Mouse (Mus musculus): ENCODE measurements around the gene Aplf. TPM values are rescaled to one million over a fixed set of nuclear protein-coding genes. Genes with fewer than 3 reads are reported as not detected.

Gene Aplf
- 6.8 and 6.9 TPM in 2 replicates for polyA plus RNA-seq (2012; rRNA removed)

GRCm38 (mm10) chr6:87671771-87672517 is at the start of gene Aplf:
TSS of gene Aplf (minus strand) at chr6:87672193.
- peak; percentile 88 for DNase-seq
- TF ChIP-seq POLR2A (IDR thresholded peaks at IDR 0.05; ENCODE audit: control insufficient read depth, extremely low read depth, insufficient read depth, low read length, poor library complexity): 0 out of 2 replicates have a peak, but pooled peaks have one; percentile 37
- TF ChIP-seq CTCF (IDR thresholded peaks at IDR 0.05; ENCODE audit: borderline replicate concordance, control insufficient read depth, extremely low read depth, insufficient read depth, low read length, poor library complexity): no peak
- peaks cover 5% of the 10 kb centered on the region; the same call in 1 of the 2 replicates for H3K4me1 ChIP-seq (replicated peaks; ENCODE audit: control insufficient read depth, insufficient read depth, low read length)
- WGBS: under 1% methylated on average over 33 of the region's 33 CpGs
- no peaks in the 10 kb centered on the region for H3K36me3 ChIP-seq (ENCODE audit: control insufficient read depth, insufficient read depth, low read length)
- H3K4me3 ChIP-seq (ENCODE audit: control insufficient read depth, insufficient read depth, low read length): peak within 1 kb of the TSS; percentile 81
- no peaks in the 10 kb centered on the region for H3K27me3 ChIP-seq (ENCODE audit: control insufficient read depth, insufficient read depth, low read length)
- no peak within 1 kb of the TSS; the same call in 1 of the 2 replicates for H3K27ac ChIP-seq (ENCODE audit: control insufficient read depth, insufficient read depth, low read length)

GRCm38 (mm10) chr6:87714091-87714490 is 42.1 kb upstream of the Aplf start:
- no peak overlapping the region for H3K4me3 ChIP-seq (ENCODE audit: control insufficient read depth, insufficient read depth, low read length)
- H3K36me3 ChIP-seq (ENCODE audit: control insufficient read depth, insufficient read depth, low read length): no peaks in the 10 kb centered on the region
- no peak for DNase-seq
- no peak overlapping the region for H3K27ac ChIP-seq (ENCODE audit: control insufficient read depth, insufficient read depth, low read length)
- no peaks in the 10 kb centered on the region for H3K4me1 ChIP-seq (replicated peaks; ENCODE audit: control insufficient read depth, insufficient read depth, low read length)
- H3K27me3 ChIP-seq (ENCODE audit: control insufficient read depth, insufficient read depth, low read length): no peaks in the 10 kb centered on the region
- TF ChIP-seq POLR2A (IDR thresholded peaks at IDR 0.05; ENCODE audit: control insufficient read depth, extremely low read depth, insufficient read depth, low read length, poor library complexity) (no peak), CTCF (IDR thresholded peaks at IDR 0.05; ENCODE audit: borderline replicate concordance, control insufficient read depth, extremely low read depth, insufficient read depth, low read length, poor library complexity) (no peak)
- WGBS: 89% methylated on average over 4 of the region's 4 CpGs

- Histone ChIP-seq H3K36me3 (ENCODE audit: control insufficient read depth, insufficient read depth, low read length) (no peaks in the 10 kb centered on the region), H3K27me3 (ENCODE audit: control insufficient read depth, insufficient read depth, low read length) (no peaks in the 10 kb centered on the region), H3K27ac (ENCODE audit: control insufficient read depth, insufficient read depth, low read length) (no peak overlapping the region), H3K4me3 (ENCODE audit: control insufficient read depth, insufficient read depth, low read length) (no peak overlapping the region), H3K4me1 (replicated peaks; ENCODE audit: control insufficient read depth, insufficient read depth, low read length) (no peaks in the 10 kb centered on the region)
- TF ChIP-seq CTCF (IDR thresholded peaks at IDR 0.05; ENCODE audit: borderline replicate concordance, control insufficient read depth, extremely low read depth, insufficient read depth, low read length, poor library complexity) (no peak), POLR2A (IDR thresholded peaks at IDR 0.05; ENCODE audit: control insufficient read depth, extremely low read depth, insufficient read depth, low read length, poor library complexity) (no peak)
- no peak for DNase-seq
- 93% methylated on average over 4 of the region's 4 CpGs for WGBS
These were observed 40.3 kb upstream of the Aplf start for GRCm38 (mm10) chr6:87712311-87712710.

GRCm38 (mm10) chr6:87706246-87706645 is 34.3 kb upstream of the Aplf start:
- Histone ChIP-seq H3K4me3 (ENCODE audit: control insufficient read depth, insufficient read depth, low read length) (no peak overlapping the region), H3K36me3 (ENCODE audit: control insufficient read depth, insufficient read depth, low read length) (no peaks in the 10 kb centered on the region), H3K4me1 (replicated peaks; ENCODE audit: control insufficient read depth, insufficient read depth, low read length) (no peaks in the 10 kb centered on the region), H3K27ac (ENCODE audit: control insufficient read depth, insufficient read depth, low read length) (no peak overlapping the region), H3K27me3 (ENCODE audit: control insufficient read depth, insufficient read depth, low read length) (no peaks in the 10 kb centered on the region; the same call in 1 of the 2 replicates)
- WGBS: 40% methylated on average over 3 of the region's 3 CpGs
- no peak for TF ChIP-seq CTCF (IDR thresholded peaks at IDR 0.05; ENCODE audit: borderline replicate concordance, control insufficient read depth, extremely low read depth, insufficient read depth, low read length, poor library complexity)
- no peak for TF ChIP-seq POLR2A (IDR thresholded peaks at IDR 0.05; ENCODE audit: control insufficient read depth, extremely low read depth, insufficient read depth, low read length, poor library complexity)
- DNase-seq: no peak

GRCm38 (mm10) chr6:87696544-87696943 is 24.6 kb upstream of the Aplf start:
- no peaks in the 10 kb centered on the region for H3K27me3 ChIP-seq (ENCODE audit: control insufficient read depth, insufficient read depth, low read length)
- WGBS: 98% methylated on average over 4 of the region's 4 CpGs
- TF ChIP-seq CTCF (IDR thresholded peaks at IDR 0.05; ENCODE audit: borderline replicate concordance, control insufficient read depth, extremely low read depth, insufficient read depth, low read length, poor library complexity): no peak
- no peak for TF ChIP-seq POLR2A (IDR thresholded peaks at IDR 0.05; ENCODE audit: control insufficient read depth, extremely low read depth, insufficient read depth, low read length, poor library complexity)
- H3K27ac ChIP-seq (ENCODE audit: control insufficient read depth, insufficient read depth, low read length): no peak overlapping the region
- no peaks in the 10 kb centered on the region for H3K4me1 ChIP-seq (replicated peaks; ENCODE audit: control insufficient read depth, insufficient read depth, low read length)
- no peak overlapping the region for H3K4me3 ChIP-seq (ENCODE audit: control insufficient read depth, insufficient read depth, low read length)
- DNase-seq: no peak
- H3K36me3 ChIP-seq (ENCODE audit: control insufficient read depth, insufficient read depth, low read length): no peaks in the 10 kb centered on the region

DNA sequence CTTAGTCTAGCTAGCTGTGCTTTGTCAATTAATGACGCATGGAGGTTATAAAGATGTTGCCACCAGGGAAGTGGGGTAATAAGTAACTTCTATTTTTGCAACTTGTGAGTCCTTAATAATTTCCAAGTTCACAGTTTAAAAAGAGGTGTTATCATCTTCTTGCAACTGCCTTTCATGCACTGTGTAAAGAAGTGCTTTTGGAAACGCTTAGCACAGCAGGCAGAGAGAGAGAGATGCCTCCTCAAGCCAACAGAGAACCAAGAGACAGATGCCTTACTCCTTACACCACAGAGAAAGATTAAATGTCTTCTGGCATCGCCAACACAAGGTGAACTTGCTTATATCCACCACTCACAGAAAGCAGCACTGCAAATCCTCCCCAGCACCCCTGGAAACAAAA is 24.0 kb upstream of the Aplf start:
- Histone ChIP-seq H3K27me3 (ENCODE audit: control insufficient read depth, insufficient read depth, low read length) (no peaks in the 10 kb centered on the region), H3K4me1 (replicated peaks; ENCODE audit: control insufficient read depth, insufficient read depth, low read length) (no peaks in the 10 kb centered on the region), H3K36me3 (ENCODE audit: control insufficient read depth, insufficient read depth, low read length) (no peaks in the 10 kb centered on the region), H3K27ac (ENCODE audit: control insufficient read depth, insufficient read depth, low read length) (no peak overlapping the region), H3K4me3 (ENCODE audit: control insufficient read depth, insufficient read depth, low read length) (no peak overlapping the region)
- 95% methylated on average over 3 of the region's 3 CpGs for WGBS
- no peak for DNase-seq
- no peak for TF ChIP-seq CTCF (IDR thresholded peaks at IDR 0.05; ENCODE audit: borderline replicate concordance, control insufficient read depth, extremely low read depth, insufficient read depth, low read length, poor library complexity)
- TF ChIP-seq POLR2A (IDR thresholded peaks at IDR 0.05; ENCODE audit: control insufficient read depth, extremely low read depth, insufficient read depth, low read length, poor library complexity): no peak
